Mouse (Mus musculus) embryo, embryonic 10 days (tissue): Measurements from ENCODE around the gene Ets1.

Source experiments
- DNase-seq: peaks from one replicate; pipeline ENCODE4 v3.0.0-alpha.2; 2015; ENCODE audit warnings: low spot score

The Ets1 gene

DNA sequence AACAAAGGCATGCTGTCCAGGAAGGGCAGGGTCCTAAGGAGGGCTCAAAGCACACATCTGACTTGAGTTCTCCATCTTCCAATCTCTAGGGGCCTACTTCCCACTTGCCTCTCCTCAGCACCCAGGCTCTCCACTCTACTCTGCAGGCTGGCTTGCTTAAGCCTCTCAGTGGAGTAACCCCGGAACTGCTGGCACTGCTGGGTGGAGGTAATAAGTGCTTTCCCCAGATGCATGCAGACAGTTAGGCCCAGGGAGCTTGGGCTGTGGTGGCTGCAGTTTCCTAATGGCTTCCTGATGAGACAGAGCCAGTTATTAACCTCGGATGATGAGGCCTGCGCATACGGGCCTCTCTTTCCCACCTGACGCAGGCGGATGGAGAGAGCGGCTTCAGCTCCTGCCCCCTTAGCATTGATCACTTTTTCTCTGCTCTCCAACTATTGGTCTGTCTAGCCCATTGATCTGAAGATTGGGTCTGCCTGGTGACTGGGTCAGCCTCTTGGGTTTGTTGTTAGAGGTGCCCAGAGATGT is 76.4 kb downstream of the Ets1 start:
- no peak for DNase-seq

GRCm38 (mm10) chr9:32713106-32713505 is 77.1 kb downstream of the Ets1 start:
- DNase-seq = no peak

- DNase-seq = no peak
Observed at GRCm38 (mm10) chr9:32713790-32714189, 77.8 kb downstream of the Ets1 start.

DNA sequence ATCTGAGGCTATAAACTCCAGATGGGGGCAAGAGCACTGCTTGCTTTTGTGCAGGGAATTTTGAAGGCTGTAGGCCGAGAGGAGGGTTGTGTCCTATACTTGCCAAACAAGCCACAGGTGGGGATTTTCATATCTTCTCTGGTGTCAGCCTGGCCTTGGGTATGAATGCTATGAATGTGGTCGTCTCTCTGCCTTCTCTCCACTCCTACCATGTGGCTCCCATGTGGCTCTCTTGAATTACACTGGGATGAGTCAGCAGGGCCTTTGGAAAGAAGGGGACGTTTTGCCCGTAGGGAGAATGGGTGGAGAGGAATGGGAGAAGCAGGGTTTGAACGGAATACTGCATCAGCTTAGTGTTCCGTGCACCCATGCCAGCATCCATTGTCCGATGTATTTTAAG is 78.5 kb downstream of the Ets1 start:
- DNase-seq = no peak

- DNase-seq = peak; percentile 54
Observed at GRCm38 (mm10) chr9:32715806-32716466, 79.9 kb downstream of the Ets1 start.

- DNase-seq = no peak
Observed at GRCm38 (mm10) chr9:32717268-32717920, 81.4 kb downstream of the Ets1 start.

GRCm38 (mm10) chr9:32717931-32718820 is 82.2 kb downstream of the Ets1 start:
- no peak for DNase-seq

GRCm38 (mm10) chr9:32718868-32719267 is 82.8 kb downstream of the Ets1 start:
- DNase-seq = no peak

DNA sequence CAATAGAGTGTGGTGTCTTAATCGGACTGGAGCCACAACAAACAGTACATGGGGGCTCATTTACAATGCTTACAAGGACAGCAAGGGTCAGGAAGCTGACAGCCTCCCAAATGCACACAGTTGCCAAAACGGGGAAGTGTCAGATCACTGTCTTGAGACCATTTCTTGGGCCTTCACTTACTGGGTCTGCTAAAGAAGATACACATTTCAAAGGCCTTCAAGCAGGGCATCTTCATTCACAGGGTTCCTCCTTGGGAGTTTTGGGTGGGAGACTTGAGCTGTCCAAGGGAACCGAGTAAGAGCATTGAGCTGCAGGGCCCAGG is 83.9 kb downstream of the Ets1 start:
- no peak for DNase-seq

DNA sequence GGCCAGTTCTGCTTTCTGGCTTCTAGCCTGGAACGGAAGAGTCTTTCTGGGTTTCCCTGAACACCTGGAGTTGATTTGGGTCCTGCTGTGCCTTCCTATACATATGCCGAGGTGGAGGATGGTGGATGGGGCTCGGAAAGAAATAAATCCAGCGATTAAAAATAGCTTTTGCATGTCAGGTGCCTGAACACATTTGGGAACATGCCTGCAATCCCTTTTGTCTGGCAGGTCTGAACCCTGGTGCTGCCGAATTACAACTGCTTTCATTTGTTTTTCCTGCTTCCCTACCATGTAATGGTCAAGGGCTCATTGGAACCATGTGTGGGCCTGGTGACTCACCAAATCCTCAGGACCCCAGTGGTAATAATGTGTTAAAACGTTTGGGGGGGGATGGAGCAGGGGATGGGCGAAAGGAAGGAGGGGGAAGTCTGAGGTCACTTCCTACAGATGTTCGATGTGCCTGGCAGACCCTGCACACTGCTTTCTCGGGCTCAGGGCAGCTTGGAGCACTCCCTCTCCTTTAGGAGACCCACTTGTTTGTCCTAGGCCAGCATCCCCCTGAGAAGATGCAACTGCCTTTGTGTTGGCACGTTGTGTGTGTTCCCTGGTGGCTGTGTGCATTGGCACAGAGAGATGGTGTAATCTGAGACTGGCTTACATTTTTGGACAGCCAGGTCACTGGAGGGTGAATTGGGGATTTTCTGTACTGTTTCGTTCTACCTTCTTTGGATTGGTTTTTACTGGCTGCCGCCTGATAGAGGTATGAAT is 84.4 kb downstream of the Ets1 start:
- DNase-seq = peak; percentile 81

DNA sequence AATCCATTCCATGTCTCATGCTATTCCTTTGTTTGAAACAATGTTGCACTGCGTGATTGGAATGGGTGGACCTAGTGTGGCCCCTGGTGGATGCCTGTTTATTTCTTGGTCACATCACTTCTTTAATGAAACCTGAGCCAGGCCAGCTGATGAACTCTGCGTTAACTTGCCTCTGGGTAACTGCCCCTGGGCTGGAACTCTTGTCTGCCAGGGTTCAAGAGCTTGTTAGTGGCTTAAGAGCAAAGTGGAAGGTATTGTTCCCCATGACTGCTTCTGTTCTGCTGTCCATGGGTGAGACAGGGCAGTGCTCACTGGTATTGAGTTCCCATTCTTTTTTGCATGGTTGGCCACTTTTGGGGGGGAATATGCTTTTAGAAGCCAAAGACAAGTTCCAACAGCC is 85.1 kb downstream of the Ets1 start:
- DNase-seq = peak; percentile 36

DNA sequence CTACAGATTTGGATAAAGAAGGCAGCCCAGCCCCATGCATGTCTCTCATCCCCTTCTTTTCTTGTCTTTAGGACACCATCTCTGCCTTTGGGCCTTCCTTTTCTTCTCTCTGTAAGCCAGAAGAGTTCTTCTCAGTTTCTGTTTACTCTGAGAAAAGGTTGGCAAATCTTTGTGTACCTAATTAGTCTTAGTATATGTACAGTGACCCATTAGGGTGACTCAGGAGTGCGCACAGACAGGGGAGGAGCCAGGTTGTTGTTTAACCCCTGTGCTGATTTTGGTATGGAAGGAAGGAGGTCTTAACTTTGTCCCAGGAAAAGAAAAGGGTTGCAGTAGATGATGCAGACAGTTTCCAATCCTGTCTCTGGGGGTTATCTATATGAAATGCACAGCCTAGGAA is 86.2 kb downstream of the Ets1 start:
- DNase-seq = no peak

GRCm38 (mm10) chr9:32722969-32723368 is 86.9 kb downstream of the Ets1 start:
- no peak for DNase-seq

- no peak for DNase-seq
Observed at GRCm38 (mm10) chr9:32724131-32724825, 88.3 kb downstream of the Ets1 start.

DNA sequence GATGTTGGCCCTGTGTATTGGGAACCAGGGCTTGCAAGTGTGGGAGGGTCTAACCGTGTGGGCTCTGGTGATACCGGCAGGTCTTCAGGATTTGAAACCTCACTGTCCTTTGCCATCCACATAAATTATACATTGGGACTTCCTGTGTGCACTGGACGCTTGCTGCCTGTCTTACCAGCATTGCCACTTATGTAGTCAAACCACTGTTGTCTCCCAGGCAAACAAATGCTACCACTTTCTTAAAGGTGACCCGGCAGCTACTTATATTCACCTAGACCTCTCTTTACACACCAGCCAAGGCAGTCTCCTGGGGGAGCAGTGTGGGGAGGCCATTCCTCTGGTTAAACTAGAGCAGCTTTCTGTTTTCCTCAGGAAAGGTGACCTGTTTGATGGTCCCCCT is 89.9 kb downstream of the Ets1 start:
- DNase-seq = no peak

DNA sequence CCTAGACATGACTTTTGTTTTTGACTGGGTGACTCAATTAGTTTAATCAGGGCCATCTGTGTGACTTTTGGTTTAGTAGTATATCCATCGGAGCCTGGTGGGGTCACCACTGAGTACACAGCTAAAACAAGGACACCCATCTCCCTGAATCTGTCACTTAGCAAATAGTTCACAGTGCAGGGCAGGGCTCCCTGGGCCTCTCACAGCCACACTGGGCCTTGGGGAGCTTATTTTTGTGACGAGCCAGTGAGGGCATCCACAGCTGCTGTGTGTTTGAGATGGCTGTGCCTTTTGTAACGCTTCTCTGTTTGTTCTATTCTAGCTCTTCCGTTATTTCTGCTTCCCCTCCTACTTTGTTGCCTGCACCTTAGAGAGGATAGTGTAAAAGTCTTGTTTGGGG is 90.6 kb downstream of the Ets1 start:
- no peak for DNase-seq

DNA sequence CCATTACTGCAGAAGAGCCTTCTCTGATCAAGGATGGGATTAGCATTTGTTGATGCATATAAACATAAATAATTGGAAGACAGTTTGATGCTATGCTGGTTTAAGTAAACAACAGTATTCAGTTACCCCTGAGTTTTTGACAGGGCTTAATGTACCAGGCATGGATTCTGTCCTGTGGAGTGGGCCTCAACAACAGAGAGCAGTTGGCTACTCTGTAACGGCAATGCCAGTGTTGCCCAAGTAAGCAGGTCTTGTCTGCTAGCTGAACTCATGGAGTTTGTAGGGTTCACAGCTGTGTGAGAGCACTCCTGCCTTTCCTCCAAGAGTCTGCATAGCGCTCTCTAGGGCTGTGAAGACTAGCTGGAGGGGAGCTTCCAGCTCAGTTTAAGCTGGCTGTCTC is 91.0 kb downstream of the Ets1 start:
- no peak for DNase-seq

- DNase-seq = no peak
Observed at GRCm38 (mm10) chr9:32728306-32728705, 92.3 kb downstream of the Ets1 start.

- DNase-seq = no peak
Observed at GRCm38 (mm10) chr9:32728806-32729205, 92.8 kb downstream of the Ets1 start.

- DNase-seq = no peak
Observed at GRCm38 (mm10) chr9:32729207-32729606, 93.2 kb downstream of the Ets1 start.

GRCm38 (mm10) chr9:32730001-32730655 is 94.1 kb downstream of the Ets1 start:
- no peak for DNase-seq
